11 mouse cellular contexts compared by ENCODE assay signal in genomic region chr13:37595196-37595595, GRCm38 (mm10).
DNase-seq lines count a peak whose midpoint lies in the region; ATAC-seq and TF ChIP-seq lines count a peak whose summit lies in the region.
"Had no signal": no experiment of that assay in that cellular context is flagged by ENCODE, and none has a peak within 500 bp of the region (broad histone marks: within the 10 kb centered on the region; RNA-seq: fewer than 3 reads in every experiment).

No protein-coding gene starts in this region.

- no peaks in the 10 kb centered on the region for H3K4me1 ChIP-seq in lung, embryonic 14.5 days (ENCODE audit: insufficient read depth)
- peaks cover 10% of the 10 kb centered on the region for H3K4me1 ChIP-seq in liver, embryonic 11.5 days (replicated peaks; ENCODE audit: control insufficient read depth, insufficient read depth, low read length)
- no peaks in the 10 kb centered on the region for H3K4me1 ChIP-seq in hindbrain, embryonic 16.5 days (ENCODE audit: control insufficient read depth, insufficient read depth, low read depth, low read length)
- H3K4me1 ChIP-seq in midbrain, embryonic 13.5 days (replicated peaks), result no peaks in the 10 kb centered on the region
- H3K4me1 ChIP-seq: neural tube, embryonic 13.5 days had no signal

- H3K4me2 ChIP-seq in lung, embryonic 14.5 days, result no peak overlapping the region
- no peak overlapping the region for H3K4me2 ChIP-seq in liver, embryonic 11.5 days
- H3K4me2 ChIP-seq in hindbrain, embryonic 16.5 days (ENCODE audit: low read length), result no peak overlapping the region
- no peak overlapping the region for H3K4me2 ChIP-seq in midbrain, embryonic 13.5 days (replicated peaks)
- H3K4me2 ChIP-seq: neural tube, embryonic 13.5 days had no signal

- no peaks in the 10 kb centered on the region for H3K36me3 ChIP-seq in lung, embryonic 14.5 days (ENCODE audit: insufficient read depth)
- H3K36me3 ChIP-seq in liver, embryonic 11.5 days (ENCODE audit: control insufficient read depth, insufficient read depth, low read length), result no peaks in the 10 kb centered on the region
- H3K36me3 ChIP-seq in hindbrain, embryonic 16.5 days (ENCODE audit: control insufficient read depth, insufficient read depth, low read length), result no peaks in the 10 kb centered on the region
- H3K36me3 ChIP-seq in midbrain, embryonic 13.5 days, result no peaks in the 10 kb centered on the region
- H3K36me3 ChIP-seq: hindbrain, embryonic 10.5 days; neural tube, embryonic 13.5 days had no signal

- H3K9me3 ChIP-seq in lung, embryonic 14.5 days (ENCODE audit: low read depth, low read length), result no peaks in the 10 kb centered on the region
- no peaks in the 10 kb centered on the region for H3K9me3 ChIP-seq in liver, embryonic 11.5 days (ENCODE audit: control insufficient read depth, low read length)
- H3K9me3 ChIP-seq in hindbrain, embryonic 16.5 days (ENCODE audit: control insufficient read depth, low read length), result no peaks in the 10 kb centered on the region
- H3K9me3 ChIP-seq in midbrain, embryonic 13.5 days, result no peaks in the 10 kb centered on the region
- H3K9me3 ChIP-seq: hindbrain, embryonic 10.5 days; neural tube, embryonic 13.5 days had no signal

- 29% methylated on average over 8 of the region's 8 CpGs for WGBS in lung, embryonic 14.5 days
- 17% methylated on average over 8 of the region's 8 CpGs for WGBS in liver, embryonic 11.5 days
- 45% methylated on average over 8 of the region's 8 CpGs for whole genome bisulfite sequencing in hindbrain, embryonic 16.5 days
- 48% methylated on average over 8 of the region's 8 CpGs for WGBS in midbrain, embryonic 13.5 days

- no peak for ATAC-seq in lung, embryonic 14.5 days (ENCODE audit: insufficient read depth)
- 0 out of 2 replicates have a peak, but pooled peaks have one; percentile 29 for ATAC-seq in liver, embryonic 11.5 days (replicated peaks; ENCODE audit: low FRiP score)
- ATAC-seq in hindbrain, embryonic 16.5 days, result no peak
- no peak for ATAC-seq in midbrain, embryonic 13.5 days

- H3K9ac ChIP-seq in lung, embryonic 14.5 days, result no peak overlapping the region
- H3K9ac ChIP-seq in liver, embryonic 11.5 days (ENCODE audit: low read depth, low read length), result no peak overlapping the region
- H3K9ac ChIP-seq in hindbrain, embryonic 16.5 days (ENCODE audit: low read depth, low read length), result no peak overlapping the region
- H3K9ac ChIP-seq in midbrain, embryonic 13.5 days (replicated peaks), result no peak overlapping the region
- H3K9ac ChIP-seq: neural tube, embryonic 13.5 days had no signal

- no peak for TF ChIP-seq CTCF in lung, embryonic 14.5 days (IDR thresholded peaks at IDR 0.05; ENCODE audit: low read depth)

- no peaks in the 10 kb centered on the region for H3K27me3 ChIP-seq in lung, embryonic 14.5 days (ENCODE audit: insufficient read depth, low read length)
- no peaks in the 10 kb centered on the region for H3K27me3 ChIP-seq in liver, embryonic 11.5 days (replicated peaks; ENCODE audit: control insufficient read depth, insufficient read depth, low read length)
- H3K27me3 ChIP-seq in hindbrain, embryonic 16.5 days (replicated peaks; ENCODE audit: control insufficient read depth, insufficient read depth, low read length), result no peaks in the 10 kb centered on the region
- 0 out of 2 replicates have a peak, but pooled peaks cover 4% of the 10 kb centered on the region for H3K27me3 ChIP-seq in midbrain, embryonic 13.5 days
- H3K27me3 ChIP-seq: neural tube, embryonic 13.5 days had no signal

- H3K4me3 ChIP-seq in lung, embryonic 14.5 days (ENCODE audit: low read depth, low read length), result no peak overlapping the region
- no peak overlapping the region for H3K4me3 ChIP-seq in liver, embryonic 11.5 days (ENCODE audit: low read depth, low read length)
- no peak overlapping the region for H3K4me3 ChIP-seq in hindbrain, embryonic 16.5 days (ENCODE audit: low read length)
- H3K4me3 ChIP-seq in midbrain, embryonic 13.5 days (replicated peaks), result no peak overlapping the region
- H3K4me3 ChIP-seq: hindbrain, embryonic 10.5 days; neural tube, embryonic 13.5 days had no signal

- no peak overlapping the region for H3K27ac ChIP-seq in lung, embryonic 14.5 days (ENCODE audit: low read depth)
- 0 out of 2 replicates have a peak overlapping the region, but pooled peaks have one; percentile 8 for H3K27ac ChIP-seq in liver, embryonic 11.5 days (ENCODE audit: low read depth, low read length)
- no peak overlapping the region for H3K27ac ChIP-seq in hindbrain, embryonic 16.5 days (ENCODE audit: low read depth, low read length)
- H3K27ac ChIP-seq in midbrain, embryonic 13.5 days, result no peak overlapping the region
- H3K27ac ChIP-seq: hindbrain, embryonic 10.5 days; neural tube, embryonic 13.5 days had no signal

- peak; percentile 7 for DNase-seq in embryo, embryonic 10.5 days (ENCODE audit: low spot score)
- DNase-seq in embryo, embryonic 11 days, result no peak
- peak; percentile 42 for DNase-seq in lung, embryonic 14.5 days
- DNase-seq in lung, postnatal 25 days (ENCODE audit: low spot score), result no peak
- DNase-seq in liver, embryonic 11.5 days (ENCODE audit: low spot score), result no peak
- DNase-seq in thymus, postnatal 0 days (ENCODE audit: low spot score), result peak; percentile 58
- DNase-seq: adrenal gland, postnatal 14 days had no signal

Comparison
In these comparisons a context has a peak if more than half of its experiments do, and no peak if none do; other contexts are left out.
1. DNase-seq: peak in embryo, embryonic 10.5 days (single experiment), lung, embryonic 14.5 days (single experiment) and thymus, postnatal 0 days (single experiment); none in embryo, embryonic 11 days (single experiment), lung, postnatal 25 days (single experiment) and liver, embryonic 11.5 days (single experiment).